Mouse (Mus musculus): ENCODE data around the gene Ffar2.

Ffar2 gene

DNA sequence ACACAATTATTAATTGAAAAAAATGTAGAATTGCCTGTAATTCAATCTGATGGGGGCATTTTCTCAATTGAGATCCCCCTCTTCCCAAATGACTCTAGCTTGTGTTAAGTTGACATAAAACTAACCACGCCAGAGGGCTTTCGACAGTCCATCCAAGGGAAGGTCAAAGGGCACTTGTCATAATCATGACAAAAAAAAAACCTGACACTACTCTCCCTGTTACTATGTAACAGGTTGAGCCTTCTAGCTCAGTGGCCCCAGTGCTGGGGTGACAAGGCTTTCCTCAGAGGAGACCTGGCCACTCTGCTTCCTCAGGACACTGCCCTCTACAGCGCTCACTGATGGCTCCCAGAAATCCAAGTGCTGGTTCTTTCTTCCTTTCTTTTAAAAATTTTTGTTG, 731 bp upstream of the Ffar2 start:
- DNase-seq (ENCODE audit: extremely low read depth, insufficient read length, low spot score), result no peak

DNA sequence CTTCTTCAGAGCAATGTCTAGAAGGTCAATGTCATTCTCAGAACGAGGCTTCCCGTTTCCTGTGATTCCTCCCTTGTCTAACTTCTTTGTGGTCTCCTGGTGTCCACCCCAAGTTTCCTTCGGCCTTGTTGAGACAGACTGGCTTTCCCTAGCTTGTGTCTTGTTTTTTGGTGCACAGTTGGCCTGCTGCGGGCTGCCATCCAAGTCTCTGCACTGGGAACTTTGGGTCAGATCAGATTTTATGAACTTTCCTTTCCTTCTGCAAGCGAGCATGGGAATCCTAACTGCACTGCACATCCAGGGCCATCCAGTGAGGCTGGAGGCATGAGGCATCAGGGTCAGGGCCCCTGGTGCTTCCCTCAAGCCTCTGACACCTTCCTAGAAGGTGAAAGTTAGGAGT, 2.0 kb downstream of the Ffar2 start:
- no peak for DNase-seq (ENCODE audit: extremely low read depth, insufficient read length, low spot score)

DNA sequence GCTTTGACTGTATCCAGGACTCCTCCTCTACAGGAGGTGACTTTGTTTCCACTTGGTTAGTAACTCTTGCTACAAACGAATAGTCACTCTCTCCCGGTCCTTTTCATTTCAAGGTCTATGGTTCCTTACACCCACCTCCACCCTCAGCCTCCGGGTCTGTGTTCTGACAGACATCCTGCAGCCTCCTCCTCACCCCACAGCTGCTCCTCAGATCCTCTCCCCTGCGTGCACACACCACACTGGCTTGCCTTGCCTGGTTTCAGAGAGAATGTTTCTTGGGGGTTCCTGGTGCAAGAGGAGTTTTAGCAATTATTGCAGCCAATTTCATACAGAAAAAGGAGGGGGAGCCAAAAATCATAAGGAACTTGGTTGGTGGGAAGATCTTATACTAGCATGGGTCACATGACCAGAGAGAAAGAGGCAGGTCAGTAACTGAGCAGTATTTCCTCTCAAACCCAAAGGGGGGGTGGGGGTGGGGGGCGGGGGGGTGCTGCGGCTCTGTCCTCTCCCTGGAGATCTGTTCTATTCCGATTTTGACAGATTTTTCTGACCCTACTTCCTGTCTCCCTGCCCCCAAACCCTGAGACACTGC, 2.6 kb downstream of the Ffar2 start:
- no peak for DNase-seq (ENCODE audit: extremely low read depth, insufficient read length, low spot score)

DNA sequence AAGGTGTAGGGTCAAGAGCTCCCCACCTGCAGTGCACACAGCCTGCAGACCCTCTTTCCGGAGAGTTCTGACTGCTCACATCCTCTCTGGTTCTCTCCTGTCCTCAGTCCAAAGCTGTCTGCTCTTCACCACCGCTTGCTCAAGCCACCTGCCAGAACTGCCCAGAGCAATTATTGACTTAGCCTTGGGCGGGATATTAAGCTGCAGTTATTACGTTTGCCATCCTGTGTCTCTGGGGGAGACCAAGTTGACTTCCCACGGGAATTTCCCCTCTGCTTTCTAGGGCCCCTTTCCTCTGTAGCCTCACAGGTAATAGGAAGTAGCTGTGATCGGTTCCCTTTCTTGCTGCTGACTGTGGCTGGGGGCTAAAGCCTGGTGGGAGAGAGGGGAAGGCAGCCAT, 3.4 kb downstream of the Ffar2 start:
- DNase-seq (ENCODE audit: extremely low read depth, insufficient read length, low spot score), result no peak

DNA sequence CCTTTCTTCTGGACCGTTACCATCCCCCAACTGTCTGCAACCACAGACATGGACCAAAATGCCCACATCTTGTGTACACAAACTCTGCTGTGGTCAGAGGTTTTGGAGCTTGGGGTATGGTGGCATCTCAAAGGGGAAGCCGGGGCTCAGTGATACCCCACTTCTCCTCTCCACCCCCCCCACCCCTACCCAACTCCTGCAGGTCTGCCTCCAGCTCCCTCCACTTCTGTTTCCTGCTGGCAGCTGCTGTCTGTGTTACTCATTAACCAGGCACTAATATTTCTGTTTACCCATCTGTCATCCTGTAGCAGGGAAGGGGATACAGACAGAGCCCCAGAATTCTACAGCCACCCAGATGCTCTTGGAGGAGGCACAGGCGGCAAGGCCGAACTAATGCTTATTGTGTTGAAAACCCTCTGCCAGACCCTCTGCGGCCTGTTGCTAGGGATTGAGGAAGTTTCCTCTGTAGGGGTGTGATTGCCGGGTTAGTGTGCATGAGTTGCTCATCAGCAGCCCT, 11.2 kb downstream of the Ffar2 start:
- no peak for DNase-seq (ENCODE audit: extremely low read depth, insufficient read length, low spot score)

DNA sequence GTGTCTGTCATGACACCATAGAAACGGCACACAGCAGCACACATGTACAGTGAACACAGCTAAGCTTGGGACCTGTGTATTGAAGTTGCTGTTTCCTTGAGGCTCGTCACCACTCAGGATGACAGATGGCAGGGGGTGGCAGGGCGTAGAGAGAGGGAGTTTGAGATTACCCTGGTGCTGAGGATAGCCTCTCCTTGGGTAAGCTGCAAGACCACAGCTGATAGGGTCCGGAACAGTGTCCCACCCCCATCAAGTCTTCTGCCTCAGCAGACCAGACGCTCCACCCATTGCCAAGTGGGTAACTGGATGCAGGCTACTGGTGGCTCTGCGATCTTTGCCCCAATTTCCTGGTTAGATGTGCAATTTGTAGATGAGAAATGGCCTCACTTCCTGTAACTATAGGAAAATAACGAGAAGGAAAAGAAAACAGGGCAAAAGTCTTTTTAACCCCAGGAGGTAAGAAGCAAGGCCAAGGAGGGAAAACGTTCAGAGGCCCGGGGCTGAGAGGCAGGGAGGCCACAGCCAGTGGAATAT, 11.8 kb downstream of the Ffar2 start:
- no peak for DNase-seq (ENCODE audit: extremely low read depth, insufficient read length, low spot score)

DNA sequence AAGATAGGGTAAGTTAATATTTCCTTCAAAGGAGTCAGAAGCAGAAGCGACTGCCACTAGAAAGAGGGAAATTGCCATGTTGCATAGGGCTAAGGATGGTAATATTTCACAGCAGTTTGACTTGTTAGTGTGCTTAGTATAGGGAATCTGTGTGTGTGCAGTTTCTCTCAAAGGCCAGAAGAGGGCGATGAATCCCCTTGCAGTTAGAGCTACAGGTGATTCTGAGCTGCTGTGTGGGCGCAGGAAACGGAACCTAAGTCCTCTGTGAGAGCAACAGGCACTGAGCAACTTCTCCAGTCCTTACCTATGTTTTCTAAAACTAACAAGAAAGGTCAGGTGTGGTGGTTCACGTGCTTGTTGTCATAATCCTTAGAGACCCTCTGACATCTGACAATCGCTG, 13.3 kb downstream of the Ffar2 start:
- no peak for DNase-seq (ENCODE audit: extremely low read depth, insufficient read length, low spot score)

DNA sequence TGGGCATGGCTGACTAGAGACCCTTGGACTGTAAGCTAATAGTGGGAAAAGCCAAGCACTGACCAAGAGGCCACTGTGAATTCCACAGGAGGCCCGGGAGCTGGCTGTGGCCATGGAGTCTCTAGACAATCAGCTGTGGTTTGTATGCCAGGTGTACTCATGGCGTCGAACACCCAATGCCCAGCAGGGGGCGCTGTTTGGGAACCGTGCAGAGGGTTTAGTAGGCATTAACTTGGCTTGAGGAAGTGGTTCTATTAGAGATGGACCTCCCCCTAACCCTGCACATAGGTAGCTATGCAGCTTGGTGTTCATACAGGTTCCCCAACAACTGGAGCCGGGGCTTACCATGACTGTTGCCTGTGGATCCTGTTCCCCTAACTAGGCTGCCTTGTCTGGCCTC, 17.7 kb downstream of the Ffar2 start:
- DNase-seq (ENCODE audit: extremely low read depth, insufficient read length, low spot score), result no peak

DNA sequence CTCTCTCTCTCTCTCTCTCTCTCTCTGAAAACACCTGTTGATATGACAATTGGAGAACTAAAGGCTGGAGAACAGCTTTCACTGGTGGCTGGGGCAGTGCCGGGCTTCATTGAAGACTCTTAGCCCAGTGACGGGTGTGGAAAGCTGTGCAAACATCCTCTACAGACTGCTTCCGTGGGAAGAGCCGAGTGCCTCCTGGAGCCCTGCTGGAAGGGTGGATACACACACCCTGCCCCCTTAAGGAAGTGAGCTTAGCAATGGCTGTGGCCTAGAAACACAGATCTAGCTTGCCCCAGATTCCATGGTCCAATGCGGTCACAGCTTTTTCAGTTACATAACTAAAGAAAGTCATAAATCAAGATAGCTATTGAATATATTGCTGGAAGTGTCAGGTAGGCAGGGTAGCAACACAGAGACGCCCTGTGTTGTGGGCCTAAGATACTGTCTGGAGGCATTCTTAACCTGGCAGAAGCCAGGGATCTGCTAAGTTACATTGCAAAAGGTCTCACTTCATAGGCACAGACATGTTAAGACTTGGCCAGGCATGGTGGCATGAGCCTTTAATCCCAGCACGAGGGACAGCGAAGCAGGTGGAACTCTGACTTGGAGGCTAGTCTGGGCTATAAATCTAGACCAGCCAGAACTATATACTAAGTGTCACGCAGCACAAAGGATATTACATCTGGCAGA, 19.4 kb downstream of the Ffar2 start:
- no peak for DNase-seq (ENCODE audit: extremely low read depth, insufficient read length, low spot score)

DNA sequence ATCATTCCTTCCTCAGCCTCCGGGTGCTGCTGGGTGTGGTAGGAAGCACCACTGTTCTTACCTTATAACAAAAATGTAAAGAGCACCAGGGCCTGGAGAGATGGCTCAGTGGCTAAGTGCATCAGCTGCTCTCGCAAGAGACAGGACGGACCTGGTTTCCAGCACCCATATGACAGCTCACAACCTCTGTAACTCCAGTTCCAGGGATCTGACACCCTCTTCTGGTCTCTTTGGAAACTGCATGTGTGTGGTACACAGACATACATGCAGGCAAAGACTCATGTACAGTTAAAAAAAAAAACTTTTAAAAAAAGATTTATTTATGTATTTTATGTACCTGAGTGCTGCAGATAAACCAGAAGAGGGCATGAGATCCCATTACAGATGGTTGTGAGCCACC, 20.3 kb downstream of the Ffar2 start:
- no peak for DNase-seq (ENCODE audit: extremely low read depth, insufficient read length, low spot score)

DNA sequence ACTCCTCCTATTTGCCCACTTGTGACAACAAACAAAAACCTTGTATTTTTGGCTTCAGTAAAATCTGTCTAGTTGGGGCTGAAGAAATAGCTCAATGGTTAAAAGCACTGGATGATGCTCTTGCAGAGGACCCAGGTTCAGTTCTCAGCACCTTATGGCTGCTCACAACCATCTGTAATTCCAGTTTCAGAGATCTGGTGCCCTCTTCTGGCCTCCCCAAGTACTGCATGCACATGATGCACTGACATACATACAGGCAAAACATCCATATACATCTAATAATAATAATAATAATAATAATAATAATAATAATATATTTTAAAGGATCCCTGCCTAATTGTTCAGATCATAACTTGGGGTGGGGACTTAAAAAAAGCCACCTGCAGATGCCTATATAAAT, 22.9 kb downstream of the Ffar2 start:
- DNase-seq (ENCODE audit: extremely low read depth, insufficient read length, low spot score), result no peak

DNA sequence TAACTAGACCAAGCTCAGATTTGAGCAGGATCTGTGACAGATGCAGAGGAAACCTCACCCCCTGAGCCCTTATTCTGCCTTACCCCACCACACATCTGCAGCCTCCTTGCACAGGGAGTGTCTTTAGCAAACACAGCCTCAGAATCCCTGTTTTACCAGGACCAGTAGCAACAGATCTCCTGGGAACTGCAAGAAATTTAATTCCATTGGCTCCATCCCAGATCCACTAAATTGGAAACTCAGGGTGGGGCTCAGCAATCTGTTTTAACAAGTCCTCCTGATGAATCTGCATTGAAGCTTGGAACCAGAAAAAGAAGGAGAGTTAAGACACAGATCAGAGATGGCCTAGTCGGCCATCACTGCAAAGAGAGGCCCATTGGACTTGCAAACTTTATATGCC, 26.8 kb downstream of the Ffar2 start:
- no peak for DNase-seq (ENCODE audit: extremely low read depth, insufficient read length, low spot score)

DNA sequence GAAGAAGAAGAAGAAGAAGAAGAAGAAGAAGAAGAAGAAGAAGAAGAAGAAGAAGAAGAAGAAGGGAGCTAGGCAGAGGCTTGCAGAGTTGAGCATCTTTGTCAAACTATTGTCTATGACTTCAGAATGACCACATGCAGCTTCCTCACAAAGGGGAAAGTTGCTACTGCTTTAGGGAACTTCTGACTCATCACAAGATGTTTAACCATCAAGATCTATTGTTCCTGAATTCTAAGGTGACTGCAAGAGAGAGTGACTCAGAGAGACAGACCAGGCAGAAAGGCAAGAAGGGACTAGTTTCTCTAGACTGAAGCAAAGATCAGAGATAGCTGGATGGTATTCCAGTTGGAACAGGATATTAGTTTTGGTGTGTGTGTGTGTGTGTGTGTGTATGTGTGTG, 28.7 kb downstream of the Ffar2 start:
- DNase-seq (ENCODE audit: extremely low read depth, insufficient read length, low spot score), result no peak

DNA sequence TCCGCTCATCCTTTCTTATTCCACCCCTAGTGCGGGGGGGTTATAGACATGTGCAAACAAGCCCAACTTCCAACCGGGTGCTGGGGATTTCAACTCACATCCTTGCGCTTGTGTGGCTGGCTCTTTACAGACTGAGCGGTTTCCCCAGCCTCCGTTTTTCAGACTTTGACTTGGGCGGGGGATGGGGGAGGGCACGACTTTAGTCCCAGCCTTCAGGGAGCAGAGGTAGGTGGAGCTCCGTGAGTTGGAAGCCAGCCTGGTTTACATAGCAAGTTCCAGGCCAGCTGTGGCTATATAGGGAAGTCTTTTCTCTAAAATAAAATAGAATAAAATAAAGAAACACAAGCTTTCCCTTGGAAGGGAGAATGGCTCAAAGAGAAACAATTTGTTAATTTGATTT, 31.7 kb downstream of the Ffar2 start:
- no peak for DNase-seq (ENCODE audit: extremely low read depth, insufficient read length, low spot score)

DNA sequence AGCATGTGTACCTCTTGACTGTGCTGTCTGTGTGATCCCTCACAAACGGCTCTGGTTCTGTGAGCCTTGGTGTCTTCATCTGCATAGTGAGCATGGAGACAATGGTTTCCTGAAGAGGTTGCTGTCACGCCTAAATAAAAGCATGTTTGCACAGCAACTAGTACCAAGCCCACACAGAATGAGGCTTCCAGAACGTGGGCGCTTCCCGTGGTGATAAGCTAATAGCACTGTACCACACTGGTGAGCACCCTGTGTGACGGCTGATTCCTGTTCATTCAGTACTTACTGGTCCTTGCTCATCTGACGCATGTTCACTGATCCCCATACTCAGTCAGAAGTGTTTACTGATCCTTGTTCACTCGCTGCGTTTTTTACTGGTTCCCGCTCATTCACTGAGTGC, 33.4 kb downstream of the Ffar2 start:
- no peak for DNase-seq (ENCODE audit: extremely low read depth, insufficient read length, low spot score)

DNA sequence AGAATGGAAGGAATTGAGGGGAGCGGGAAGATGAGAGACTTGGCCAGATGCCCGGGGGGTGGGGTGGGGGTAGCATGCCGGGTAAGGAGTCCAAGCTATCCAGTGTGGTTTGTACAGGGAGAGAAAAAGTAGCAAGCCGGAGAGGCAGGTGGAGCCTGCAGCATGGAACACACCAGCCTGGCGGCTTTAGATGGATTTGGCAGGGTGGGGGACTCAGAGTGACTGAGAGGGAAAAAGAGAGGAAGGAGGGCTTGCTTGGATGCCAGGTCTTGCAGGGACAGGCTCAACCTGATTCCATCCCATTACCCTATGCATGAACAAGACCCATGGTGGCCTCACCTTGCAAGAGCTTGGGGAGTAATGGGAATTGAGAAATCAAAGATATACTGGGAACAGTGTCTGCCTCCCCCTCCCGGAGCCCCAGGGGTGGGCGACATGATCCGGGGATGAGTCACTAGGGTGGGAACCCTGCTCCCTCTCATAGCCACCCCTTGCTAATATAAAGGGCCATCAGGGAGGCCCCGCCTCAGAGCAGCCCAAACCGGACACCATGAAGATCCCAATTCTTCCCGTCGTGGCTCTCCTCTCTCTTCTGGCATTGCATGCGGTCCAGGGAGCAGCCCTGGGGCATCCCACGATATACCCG, 36.1 kb downstream of the Ffar2 start, which contains the start of gene Krtdap:
Gene Krtdap, plus strand, starts transcription at position 520 of the 646 bp plus-strand sequence.
- DNase-seq (ENCODE audit: extremely low read depth, insufficient read length, low spot score), result no peak

DNA sequence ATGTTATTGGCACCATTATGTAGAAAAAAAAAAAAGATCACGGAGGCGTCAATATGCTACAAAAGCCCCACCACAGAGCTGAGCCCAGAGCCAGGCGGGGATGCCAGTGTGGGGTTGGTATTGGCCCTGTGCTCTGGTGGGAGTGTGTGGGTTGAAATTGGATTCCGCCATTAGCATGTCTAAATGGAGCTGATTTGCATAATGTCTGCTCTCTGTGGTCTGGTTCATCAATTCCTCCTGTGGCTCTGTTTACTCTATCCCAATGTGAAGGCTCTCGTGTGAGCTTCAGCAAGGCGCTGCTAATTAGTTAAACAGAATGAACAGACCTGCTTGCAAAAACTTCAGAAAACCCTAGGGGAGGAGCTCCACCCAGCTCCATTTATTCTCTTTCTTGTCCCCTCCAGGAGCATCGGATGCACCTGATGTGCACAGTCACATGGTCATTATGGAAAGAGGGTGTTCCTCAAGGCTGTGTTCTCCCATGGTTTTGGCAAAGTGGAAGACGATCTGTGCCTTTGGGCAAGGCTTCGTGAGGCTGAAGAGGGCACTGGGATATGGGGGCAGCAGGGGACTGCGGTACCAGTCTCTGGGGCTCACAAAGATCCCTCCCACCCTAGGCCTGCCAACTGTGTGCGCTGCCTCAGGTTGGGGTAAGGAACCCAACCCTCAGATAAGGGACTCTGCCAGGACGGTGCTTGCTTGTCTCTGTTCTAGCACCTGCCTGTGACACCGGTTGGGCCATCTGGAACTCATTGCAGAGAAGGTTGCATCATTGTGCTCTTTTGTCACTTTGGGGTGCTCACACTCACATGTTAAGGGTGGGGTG, 37.6 kb downstream of the Ffar2 start:
- no peak for DNase-seq (ENCODE audit: extremely low read depth, insufficient read length, low spot score)

DNA sequence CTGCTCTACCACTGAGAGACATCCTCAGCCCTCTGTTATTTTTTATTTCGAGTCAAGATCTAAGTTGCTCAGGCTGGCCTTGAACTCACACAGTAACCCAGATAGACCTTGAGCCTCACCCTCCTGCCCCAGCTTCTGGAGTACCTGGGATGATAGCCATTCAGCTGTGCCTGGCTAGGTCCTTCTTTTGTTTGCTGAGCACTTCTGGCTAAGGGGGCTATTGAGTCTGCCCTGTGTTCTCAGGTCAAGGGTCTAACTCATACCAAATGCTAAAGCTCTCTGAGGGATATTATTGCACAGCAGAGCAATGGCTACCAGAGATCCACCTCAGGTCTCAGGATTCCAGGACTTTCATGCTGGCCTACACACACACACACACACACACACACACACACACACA, 38.4 kb downstream of the Ffar2 start:
- DNase-seq (ENCODE audit: extremely low read depth, insufficient read length, low spot score), result no peak

DNA sequence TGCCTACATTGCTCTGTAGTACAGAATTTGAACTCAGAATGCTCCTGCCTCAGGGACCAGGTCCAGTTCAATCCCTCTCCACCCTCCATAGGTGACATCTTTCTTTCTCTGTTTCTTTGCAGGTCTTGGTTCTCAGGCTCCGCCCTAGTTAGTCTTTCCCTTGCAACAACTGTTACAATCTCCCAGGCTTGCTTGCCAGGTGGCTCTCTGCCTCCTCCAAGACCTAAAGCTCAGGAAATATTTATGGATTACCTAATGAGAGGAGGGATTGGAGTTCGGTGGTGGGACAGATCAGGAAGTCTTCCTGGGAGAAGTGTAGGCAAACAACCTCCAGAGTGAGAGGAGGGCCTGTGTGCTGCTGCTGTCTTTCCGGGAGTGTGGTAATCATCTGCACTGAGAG, 40.9 kb downstream of the Ffar2 start:
- DNase-seq (ENCODE audit: extremely low read depth, insufficient read length, low spot score), result no peak

DNA sequence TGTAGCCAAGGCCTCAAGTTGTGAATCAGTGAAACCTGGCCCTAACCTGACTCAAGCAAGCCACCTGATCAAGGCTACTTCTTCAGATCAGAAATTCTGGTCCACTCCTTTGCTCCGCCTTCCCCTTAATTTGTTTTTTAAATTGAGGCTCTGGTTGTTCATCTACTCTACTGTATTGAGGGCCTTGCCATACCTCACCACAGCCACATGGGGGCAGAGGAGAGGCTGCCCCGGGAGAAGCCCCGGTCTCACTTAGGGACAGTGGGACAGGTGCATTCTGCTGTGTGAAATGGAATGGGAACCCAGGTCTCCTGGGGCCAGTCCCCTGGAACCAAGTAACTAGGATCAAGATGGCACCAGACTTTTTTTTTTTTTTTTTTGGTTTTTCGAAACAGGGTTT, 41.8 kb downstream of the Ffar2 start:
- no peak for DNase-seq (ENCODE audit: extremely low read depth, insufficient read length, low spot score)

DNA sequence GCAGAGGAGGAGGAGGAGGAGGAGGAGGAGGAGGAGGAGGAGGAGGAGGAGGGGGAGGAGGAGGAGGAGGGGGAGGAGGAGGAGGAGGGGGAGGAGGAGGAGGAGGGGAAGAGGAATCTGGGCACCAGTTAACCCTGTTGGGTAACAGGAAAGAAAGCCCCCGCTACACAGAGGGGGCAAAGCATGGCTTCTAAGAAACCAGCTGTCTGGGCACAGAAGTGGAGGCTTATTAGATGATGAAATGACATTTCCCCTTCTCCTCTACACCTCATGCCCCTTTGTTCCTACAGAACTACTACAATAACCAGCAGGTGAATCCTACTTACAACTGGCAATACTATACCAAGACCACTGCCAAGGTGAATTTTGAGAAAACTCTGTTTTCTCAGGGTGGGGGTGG, 45.7 kb downstream of the Ffar2 start:
- DNase-seq (ENCODE audit: extremely low read depth, insufficient read length, low spot score), result no peak

Data from 3134 (cell line).